Mouse (Mus musculus) MEL (cell line): ENCODE results near the gene Otud5. TPM values are rescaled to one million over a fixed set of nuclear protein-coding genes. Genes with fewer than 3 reads are reported as not detected.
A peak's percentile ranks its signal among the peaks of the same experiment; 100 is the strongest.

ENCODE experiments used
- DNase-seq: peaks from one replicate; pipeline ENCODE4 v3.0.0; 2011; ENCODE audit warnings: low read depth, low spot score
- H3K27ac ChIP-seq: 2 replicates; pipeline ENCODE4 v1.5.1; 2012; ENCODE audit warnings: low read depth, mild to moderate bottlenecking, control low read depth, low read length, moderate library complexity; ENCODE audit not compliant: control insufficient read depth
- H3K27me3 ChIP-seq, 2 experiments: fragments of 150-350 bp in 1 of 2; sonication (generic) in 1 of 2; 2 replicates each; pipeline ENCODE4 v1.6.1; 2012; ENCODE audit warnings: low read length in 2 of 2, mild to moderate bottlenecking in 2 of 2, improper control_type of control experiment in 1 of 2, moderate library complexity in 1 of 2; ENCODE audit not compliant: insufficient read depth in 2 of 2, control insufficient read depth in 1 of 2
- H3K36me3 ChIP-seq, 2 experiments: 2 replicates each; pipeline ENCODE4 v1.6.1; 2012 to 2014; ENCODE audit warnings: low read length in 2 of 2, improper control_type of control experiment in 1 of 2, inconsistent platforms in 1 of 2, mild to moderate bottlenecking in 1 of 2; ENCODE audit not compliant: insufficient read depth in 2 of 2, control insufficient read depth in 1 of 2
- H3K4me1 ChIP-seq, 2 experiments: fragments of 150-350 bp in 1 of 2; sonication (generic) in 1 of 2; 2 replicates each; pipeline ENCODE4 v1.6.1; 2012; ENCODE audit warnings: low read length in 2 of 2, improper control_type of control experiment in 1 of 2, mild to moderate bottlenecking in 1 of 2; ENCODE audit not compliant: insufficient read depth in 2 of 2, control insufficient read depth in 1 of 2
- H3K4me3 ChIP-seq, 2 experiments: fragments of 150-350 bp in 1 of 2; sonication (generic) in 1 of 2; 2 replicates each; pipeline ENCODE4 v1.5.1; 2012; ENCODE audit warnings: low read depth in 2 of 2, low read length in 2 of 2, mild to moderate bottlenecking in 2 of 2, moderate library complexity in 2 of 2, control low read depth in 1 of 2, improper control_type of control experiment in 1 of 2; ENCODE audit not compliant: control insufficient read depth in 1 of 2, insufficient read depth in 1 of 2
- H3K79me2 ChIP-seq: 2 replicates; pipeline ENCODE4 v1.6.1; 2012; ENCODE audit warnings: mild to moderate bottlenecking, low read length, moderate library complexity; ENCODE audit not compliant: control insufficient read depth, poor library complexity, insufficient read depth
- H3K9ac ChIP-seq: 2 replicates; pipeline ENCODE4 v1.6.1; 2012; ENCODE audit warnings: low read depth, mild to moderate bottlenecking, control low read depth, low read length, moderate library complexity; ENCODE audit not compliant: control insufficient read depth, poor library complexity, severe bottlenecking
- H3K9me3 ChIP-seq: fragments of 150-350 bp; sonication (generic); replicated peaks from 2 replicates; pipeline ENCODE4 v1.6.1; 2012; ENCODE audit warnings: mild to moderate bottlenecking, low read length, improper control_type of control experiment, moderate library complexity; ENCODE audit not compliant: insufficient read depth
- BHLHE40 ChIP-seq: IDR thresholded peaks from 2 replicates; pipeline ENCODE4 v1.6.1; 2012; ENCODE audit warnings: low read depth, mild to moderate bottlenecking, inconsistent platforms, low read length, improper control_type of control experiment, borderline replicate concordance
- CHD1 ChIP-seq: IDR thresholded peaks from 2 replicates; pipeline ENCODE4 v1.6.1; 2012; ENCODE audit warnings: low read depth, mild to moderate bottlenecking, inconsistent platforms, low read length, improper control_type of control experiment
- CTCF ChIP-seq, 3 experiments: IDR thresholded peaks in 2 of 3; conservative IDR thresholded peaks in 1 of 3; 2 replicates each; pipeline ENCODE4 v1.5.1; 2011 to 2012; ENCODE audit warnings: low read length in 3 of 3, low read depth in 2 of 3, mild to moderate bottlenecking in 2 of 3, improper control_type of control experiment in 1 of 3, inconsistent platforms in 1 of 3, mixed read lengths in 1 of 3, moderate library complexity in 1 of 3; ENCODE audit not compliant: control insufficient read depth in 1 of 3, insufficient read depth in 1 of 3, poor library complexity in 1 of 3, severe bottlenecking in 1 of 3
- E2F4 ChIP-seq: IDR thresholded peaks from 2 replicates; pipeline ENCODE4 v1.6.1; 2011; ENCODE audit warnings: low read depth, low read length, improper control_type of control experiment, borderline replicate concordance
- ELF1 ChIP-seq: IDR thresholded peaks from 2 replicates; pipeline ENCODE4 v1.6.1; 2014; ENCODE audit warnings: low read depth, mild to moderate bottlenecking, inconsistent platforms, low read length, improper control_type of control experiment, moderate library complexity
- EP300 ChIP-seq, 2 experiments: IDR thresholded peaks; 2 replicates each; pipeline ENCODE4 v1.6.1; 2011; ENCODE audit warnings: improper control_type of control experiment in 2 of 2, low read length in 2 of 2, low read depth in 1 of 2, mild to moderate bottlenecking in 1 of 2
- ETS1 ChIP-seq: IDR thresholded peaks from 2 replicates; pipeline ENCODE4 v1.6.1; 2012; ENCODE audit warnings: low read depth, mild to moderate bottlenecking, inconsistent platforms, low read length, improper control_type of control experiment, moderate library complexity
- GABPA ChIP-seq: IDR thresholded peaks from 2 replicates; pipeline ENCODE4 v1.6.1; 2012; ENCODE audit warnings: low read depth, mild to moderate bottlenecking, inconsistent platforms, low read length, improper control_type of control experiment, moderate library complexity
- GATA1 ChIP-seq: IDR thresholded peaks from 2 replicates; pipeline ENCODE4 v1.6.1; 2011; ENCODE audit warnings: low read depth, low read length, improper control_type of control experiment
- HCFC1 ChIP-seq: IDR thresholded peaks from 2 replicates; pipeline ENCODE4 v1.6.1; 2012; ENCODE audit warnings: low read depth, mild to moderate bottlenecking, inconsistent platforms, low read length, improper control_type of control experiment, moderate library complexity
- JUND ChIP-seq: IDR thresholded peaks from 2 replicates; pipeline ENCODE4 v1.6.1; 2011; ENCODE audit warnings: low read depth, mild to moderate bottlenecking, improper control_type of control experiment, low read length
- MAZ ChIP-seq: IDR thresholded peaks from 2 replicates; pipeline ENCODE4 v1.6.1; 2012; ENCODE audit warnings: low read depth, mild to moderate bottlenecking, inconsistent platforms, low read length, improper control_type of control experiment
- MEF2A ChIP-seq: IDR thresholded peaks from 2 replicates; pipeline ENCODE4 v1.6.1; 2014; ENCODE audit warnings: low read depth, mild to moderate bottlenecking, inconsistent platforms, low read length, improper control_type of control experiment; ENCODE audit not compliant: poor library complexity, insufficient replicate concordance, severe bottlenecking; ENCODE audit errors: extremely low read depth
- MXI1 ChIP-seq: IDR thresholded peaks from 2 replicates; pipeline ENCODE4 v1.6.1; 2011; ENCODE audit warnings: mild to moderate bottlenecking, low read depth, low read length, improper control_type of control experiment
- MYB ChIP-seq: IDR thresholded peaks from 2 replicates; pipeline ENCODE4 v1.6.1; 2011; ENCODE audit warnings: mild to moderate bottlenecking, low read depth, low read length, improper control_type of control experiment
- MYC ChIP-seq: IDR thresholded peaks from 2 replicates; pipeline ENCODE4 v1.6.1; 2011; ENCODE audit warnings: low read depth, mild to moderate bottlenecking, low read length, improper control_type of control experiment, moderate library complexity
- NELFE ChIP-seq: IDR thresholded peaks from 2 replicates; pipeline ENCODE4 v1.6.1; 2011; ENCODE audit warnings: low read depth, low read length, improper control_type of control experiment
- NRF1 ChIP-seq: IDR thresholded peaks from 2 replicates; pipeline ENCODE4 v1.6.1; 2014; ENCODE audit warnings: low read depth, mild to moderate bottlenecking, inconsistent platforms, low read length, improper control_type of control experiment, moderate library complexity; ENCODE audit not compliant: poor library complexity, insufficient read depth, severe bottlenecking
- POLR2A ChIP-seq, 2 experiments: IDR thresholded peaks; 2 replicates each; pipeline ENCODE4 v1.6.1; 2011 to 2012; ENCODE audit warnings: low read length in 2 of 2, mild to moderate bottlenecking in 2 of 2, control low read depth in 1 of 2, improper control_type of control experiment in 1 of 2, low read depth in 1 of 2, moderate library complexity in 1 of 2; ENCODE audit not compliant: control insufficient read depth in 1 of 2, insufficient read depth in 1 of 2, poor library complexity in 1 of 2
- RAD21 ChIP-seq: IDR thresholded peaks from 2 replicates; pipeline ENCODE4 v1.6.1; 2011; ENCODE audit warnings: mild to moderate bottlenecking, low read depth, low read length, improper control_type of control experiment
- RCOR1 ChIP-seq: IDR thresholded peaks from 2 replicates; pipeline ENCODE4 v1.6.1; 2012; ENCODE audit warnings: low read depth, mild to moderate bottlenecking, inconsistent platforms, low read length, improper control_type of control experiment
- TAL1 ChIP-seq: IDR thresholded peaks from 2 replicates; pipeline ENCODE4 v1.6.1; 2012; ENCODE audit warnings: mild to moderate bottlenecking, inconsistent platforms, low read length, moderate library complexity, mixed read lengths
- UBTF ChIP-seq: IDR thresholded peaks from 2 replicates; pipeline ENCODE4 v1.6.1; 2012; ENCODE audit warnings: low read depth, mild to moderate bottlenecking, inconsistent platforms, low read length, improper control_type of control experiment, moderate library complexity, borderline replicate concordance; ENCODE audit not compliant: insufficient read depth
- USF1 ChIP-seq: IDR thresholded peaks from 2 replicates; pipeline ENCODE4 v1.6.1; 2014; ENCODE audit warnings: low read depth, mild to moderate bottlenecking, inconsistent platforms, low read length, improper control_type of control experiment, moderate library complexity
- ZC3H11A ChIP-seq: IDR thresholded peaks from 2 replicates; pipeline ENCODE4 v1.6.1; 2012; ENCODE audit warnings: low read depth, mild to moderate bottlenecking, inconsistent platforms, low read length, improper control_type of control experiment
- ZKSCAN1 ChIP-seq: IDR thresholded peaks from 2 replicates; pipeline ENCODE4 v1.6.1; 2012; ENCODE audit warnings: low read depth, mild to moderate bottlenecking, inconsistent platforms, low read length, improper control_type of control experiment, moderate library complexity
- ZMIZ1 ChIP-seq: IDR thresholded peaks from 2 replicates; pipeline ENCODE4 v1.6.1; 2012; ENCODE audit warnings: low read depth, mild to moderate bottlenecking, inconsistent platforms, low read length, improper control_type of control experiment, moderate library complexity
- ZNF384 ChIP-seq: IDR thresholded peaks from 2 replicates; pipeline ENCODE4 v1.6.1; 2012; ENCODE audit warnings: low read depth, mild to moderate bottlenecking, inconsistent platforms, low read length, improper control_type of control experiment
- polyA plus RNA-seq, 2 experiments: library from polyadenylated mRNA; stranded (reverse) in 1 of 2; unstranded in 1 of 2; fragments of >175 nt in 1 of 2; fragments of >200 nt in 1 of 2; gene quantifications; 2 replicates each; pipeline versions ENCODE4 v1.2.1 to v1.2.4; 2012; ENCODE audit warnings: low replicate concordance in 2 of 2, low read depth in 1 of 2; ENCODE audit not compliant: insufficient read length in 2 of 2, insufficient read depth in 1 of 2, missing spikeins in 1 of 2
- total RNA-seq: library from RNA; depleted of rRNA; stranded (reverse); fragments of 300-350 nt; gene quantifications from 2 replicates; pipeline ENCODE4 v1.2.3, GENCODE M21; 2012

Otud5 gene
- total and polyA plus RNA-seq, 3 experiments, result 76.4 to 1,180 (median 197) TPM

DNA sequence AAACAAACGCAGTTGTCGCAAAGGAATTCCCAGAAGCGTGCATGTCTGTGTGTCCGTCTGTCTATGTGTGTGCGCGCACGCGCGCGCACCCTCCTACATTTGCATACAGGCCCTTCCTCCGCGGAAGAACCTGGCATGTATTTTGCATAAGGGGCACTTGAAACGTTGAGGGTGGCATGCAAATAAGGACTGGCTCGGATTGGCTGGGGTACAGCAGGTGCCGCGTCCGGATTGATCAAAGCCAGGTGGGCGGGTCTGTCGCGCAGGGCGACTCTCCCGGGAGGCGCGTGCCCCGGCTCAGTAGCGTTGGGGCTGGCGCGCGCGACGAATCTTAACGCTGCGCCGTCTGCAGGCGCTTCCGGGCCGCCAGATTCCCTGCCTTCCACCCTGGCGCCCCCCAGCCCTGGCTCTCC is 36.8 kb downstream of the Otud5 start, which contains the start of gene Pim2 (continued):
- TF ChIP-seq MXI1 (peak; percentile 80; the same call in 1 of the 2 replicates), MEF2A (no peak)

GRCm38 (mm10) chrX:7878495-7878894 is 37.3 kb downstream of the Otud5 start:
- Histone ChIP-seq H3K79me2 (no peaks in the 10 kb centered on the region; the same call in 1 of the 2 replicates), H3K9me3 (no peaks in the 10 kb centered on the region), H3K36me3 (peaks cover 2 to 8% of the 10 kb centered on the region in 2 experiments; a peak in 3 of 4 replicates), H3K4me3 (peak overlapping the region; percentile 63 to 80), H3K9ac (peak overlapping the region; percentile 70), H3K4me1 (peaks cover 5 to 11% of the 10 kb centered on the region in 2 experiments), H3K27ac (no peak overlapping the region), H3K27me3 (no peaks in the 10 kb centered on the region)
- no peak for TF ChIP-seq USF1
- TF ChIP-seq MYC, result no peak
- peak in 1 of 2 experiments; percentile 4; a peak in 1 of 4 replicates for TF ChIP-seq POLR2A (IDR thresholded peaks at IDR 0.05; ENCODE audit: control insufficient read depth in 1 of 2, insufficient read depth in 1 of 2, low read depth in 1 of 2, low read length in 2 of 2, poor library complexity in 1 of 2)
- TF ChIP-seq RCOR1, result no peak
- no peak for TF ChIP-seq CTCF (IDR thresholded peaks at IDR 0.05 in 2 of 3, conservative IDR thresholded peaks at IDR 0.05 in 1 of 3; ENCODE audit: control insufficient read depth in 1 of 3, insufficient read depth in 1 of 3, low read depth in 2 of 3, low read length in 3 of 3, poor library complexity in 1 of 3, severe bottlenecking in 1 of 3)
- DNase-seq, result peak; percentile 61

GRCm38 (mm10) chrX:7879819-7880218 is 38.7 kb downstream of the Otud5 start:
- Histone ChIP-seq H3K27me3 (no peaks in the 10 kb centered on the region), H3K4me3 (no peak overlapping the region), H3K27ac (no peak overlapping the region), H3K9me3 (no peaks in the 10 kb centered on the region), H3K9ac (no peak overlapping the region), H3K4me1 (peaks cover 5 to 13% of the 10 kb centered on the region in 2 experiments), H3K36me3 (peaks cover 2 to 8% of the 10 kb centered on the region in 2 experiments; a peak in 2 of 4 replicates), H3K79me2 (peaks cover 3% of the 10 kb centered on the region)
- DNase-seq, result peak; percentile 84
- no peak for TF ChIP-seq UBTF
- no peak for TF ChIP-seq ZNF384
- peak; percentile 62 for TF ChIP-seq RAD21
- no peak; the same call in 1 of the 2 replicates for TF ChIP-seq MAZ
- peak; percentile 28; the same call in 1 of the 2 replicates for TF ChIP-seq NRF1
- TF ChIP-seq NELFE, result no peak
- no peak for TF ChIP-seq GABPA
- TF ChIP-seq ELF1, result peak; percentile 12; the same call in 1 of the 2 replicates
- TF ChIP-seq HCFC1, result no peak
- peak; percentile 50; the same call in 1 of the 2 replicates for TF ChIP-seq MYB
- TF ChIP-seq ETS1, result no peak
- TF ChIP-seq MEF2A, result no peak
- no peak for TF ChIP-seq ZMIZ1
- no peak for TF ChIP-seq JUND
- no peak for TF ChIP-seq TAL1
- no peak for TF ChIP-seq RCOR1
- TF ChIP-seq CTCF (IDR thresholded peaks at IDR 0.05 in 2 of 3, conservative IDR thresholded peaks at IDR 0.05 in 1 of 3; ENCODE audit: control insufficient read depth in 1 of 3, insufficient read depth in 1 of 3, low read depth in 2 of 3, low read length in 3 of 3, poor library complexity in 1 of 3, severe bottlenecking in 1 of 3), result peak in 2 of 3 experiments; percentile 72 to 74; a peak in 5 of 6 replicates
- TF ChIP-seq GATA1, result no peak
- TF ChIP-seq ZC3H11A, result peak; percentile 33; the same call in 1 of the 2 replicates
- TF ChIP-seq E2F4, result no peak
- TF ChIP-seq ZKSCAN1, result no peak
- no peak for TF ChIP-seq EP300 (IDR thresholded peaks at IDR 0.05; ENCODE audit: low read depth in 1 of 2, low read length in 2 of 2)
- TF ChIP-seq CHD1, result no peak
- no peak for TF ChIP-seq BHLHE40
